Mouse (Mus musculus): ENCODE data around the gene Gosr1.

GRCm38 (mm10) chr11:76763053-76763740 is at the start of gene Gosr1:
- TF ChIP-seq GATA1 (IDR thresholded peaks at IDR 0.05; ENCODE audit: borderline replicate concordance, low read length) = no peak
- no peak for TF ChIP-seq FLI1 (IDR thresholded peaks at IDR 0.05; ENCODE audit: low read length)
